Mouse (Mus musculus) cerebellum, adult (tissue): Measurements from ENCODE around the gene Tmem132b.

Experiments used
- ATAC-seq: cut with Nextera tagmentation; 2 replicates; pipeline ENCODE4 v1.9.2; 2017; ENCODE audit warnings: mild to moderate bottlenecking, moderate library complexity, mixed read lengths; ENCODE audit not compliant: insufficient number of reproducible peaks, low FRiP score, low TSS enrichment

Gene Tmem132b

GRCm38 (mm10) chr5:125649982-125650381 lies 118.4 kb downstream of the Tmem132b start:
- no peak for ATAC-seq

- ATAC-seq, result no peak
These were observed 126.5 kb downstream of the Tmem132b start for GRCm38 (mm10) chr5:125658101-125658500.

DNA sequence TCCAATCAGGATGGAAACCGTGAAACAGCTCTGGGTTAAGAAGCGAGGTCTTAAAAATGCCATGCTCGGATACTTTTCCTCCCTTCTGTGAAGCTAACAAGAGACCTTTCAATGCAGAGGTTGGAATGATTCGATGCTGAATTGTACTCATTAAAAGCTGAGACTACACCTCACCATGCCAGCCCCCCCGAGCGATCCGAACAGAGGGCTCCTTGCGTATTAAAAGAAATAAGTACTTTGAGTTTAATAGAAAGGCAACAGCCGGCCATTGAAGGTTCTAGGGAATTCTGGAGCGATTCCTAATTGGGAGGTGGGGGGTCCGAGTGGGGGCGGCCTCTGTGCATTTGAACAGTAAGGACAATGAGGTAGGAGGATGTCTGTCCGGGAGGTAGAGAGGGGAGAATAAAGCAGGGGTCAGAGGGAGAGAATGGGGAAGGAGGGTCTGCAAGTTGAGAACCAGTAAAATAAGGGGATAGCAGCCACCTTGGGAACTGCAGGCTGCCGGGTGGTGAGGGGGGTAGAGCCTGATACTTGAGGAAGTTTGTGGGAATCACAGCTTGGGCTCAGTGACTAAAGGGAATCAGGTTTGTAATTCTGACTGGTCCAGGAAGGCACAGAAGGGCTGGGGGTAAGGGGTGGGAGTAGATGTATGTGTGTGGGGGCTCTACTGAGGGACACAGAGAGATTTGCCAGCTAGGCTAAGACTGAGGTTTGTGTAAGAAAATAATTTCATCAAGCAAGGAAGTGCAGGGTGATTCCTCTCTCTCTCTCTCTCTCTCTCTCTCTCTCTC lies 127.6 kb downstream of the Tmem132b start:
- no peak for ATAC-seq

GRCm38 (mm10) chr5:125675623-125676022 lies 144.0 kb downstream of the Tmem132b start:
- ATAC-seq, result no peak; the same call in 1 of the 2 replicates

GRCm38 (mm10) chr5:125676025-125676623 lies 144.6 kb downstream of the Tmem132b start:
- ATAC-seq, result no peak

GRCm38 (mm10) chr5:125680889-125681288 lies 149.3 kb downstream of the Tmem132b start:
- no peak for ATAC-seq

DNA sequence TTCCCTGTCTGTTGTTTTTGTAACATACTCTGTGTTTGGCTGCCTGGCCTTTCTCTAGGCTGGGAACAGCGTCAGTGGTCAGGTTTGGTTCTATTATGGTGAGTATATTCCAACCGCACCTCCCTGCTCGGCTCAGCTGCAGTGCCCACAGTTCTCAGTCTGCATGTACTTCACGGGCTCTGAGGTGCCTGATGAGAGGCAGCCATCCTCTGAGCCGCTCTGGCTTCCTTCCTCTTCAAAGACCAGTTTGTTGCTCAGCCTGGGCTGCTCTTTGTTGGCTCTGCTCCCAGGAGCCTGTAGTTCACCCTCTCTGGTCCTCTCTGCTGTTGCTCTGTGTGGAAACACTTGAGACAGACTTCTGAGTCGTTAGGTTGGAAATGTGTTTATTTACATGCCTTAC lies 151.9 kb downstream of the Tmem132b start:
- ATAC-seq, result no peak

- ATAC-seq, result no peak
These were observed 154.2 kb downstream of the Tmem132b start for GRCm38 (mm10) chr5:125685681-125686331.

GRCm38 (mm10) chr5:125692538-125692937 lies 161.0 kb downstream of the Tmem132b start:
- ATAC-seq, result no peak

DNA sequence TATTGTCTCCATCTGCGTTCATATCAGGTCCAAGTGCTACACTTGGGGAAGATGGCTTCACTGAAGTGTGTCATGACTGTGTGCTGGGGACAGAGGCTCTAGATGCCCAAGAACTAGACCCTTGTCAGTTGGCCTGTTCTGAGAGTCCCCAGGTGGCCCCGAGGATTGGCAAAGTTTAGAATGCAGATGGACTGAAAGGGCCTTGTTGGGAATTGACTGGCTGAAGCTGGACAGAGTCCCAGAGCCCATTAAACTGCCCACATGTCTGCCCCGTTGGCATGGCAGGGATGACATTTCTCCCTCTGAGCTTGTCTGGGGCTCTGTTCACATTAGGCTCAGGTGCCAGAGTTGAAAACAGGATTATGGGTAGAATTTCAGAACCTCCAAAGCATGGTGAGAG lies 167.8 kb downstream of the Tmem132b start:
- no peak for ATAC-seq

GRCm38 (mm10) chr5:125700234-125700633 lies 168.7 kb downstream of the Tmem132b start:
- no peak for ATAC-seq

- no peak for ATAC-seq
These were observed 173.8 kb downstream of the Tmem132b start for GRCm38 (mm10) chr5:125705379-125705778.

DNA sequence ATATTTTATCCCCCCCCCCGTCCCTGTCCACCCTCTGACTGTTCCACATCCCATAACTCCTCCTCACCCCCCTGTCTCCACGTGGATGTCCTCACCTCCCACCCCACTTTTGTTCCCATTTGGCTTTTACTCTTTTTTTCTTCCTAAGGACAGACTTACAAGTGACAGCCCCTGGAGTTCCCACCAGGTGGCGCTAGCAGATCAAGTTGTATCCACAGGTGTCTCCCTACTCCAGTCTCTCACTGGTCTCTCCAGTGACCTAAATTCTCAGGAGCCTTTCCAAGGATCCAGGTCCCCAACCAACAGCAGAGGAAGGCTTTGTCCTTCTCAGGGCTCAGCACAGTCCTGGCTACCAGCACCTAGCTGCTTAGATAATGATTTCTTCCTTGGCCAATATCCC lies 177.6 kb downstream of the Tmem132b start:
- no peak for ATAC-seq

GRCm38 (mm10) chr5:125726815-125727214 lies 195.2 kb downstream of the Tmem132b start:
- ATAC-seq, result no peak

DNA sequence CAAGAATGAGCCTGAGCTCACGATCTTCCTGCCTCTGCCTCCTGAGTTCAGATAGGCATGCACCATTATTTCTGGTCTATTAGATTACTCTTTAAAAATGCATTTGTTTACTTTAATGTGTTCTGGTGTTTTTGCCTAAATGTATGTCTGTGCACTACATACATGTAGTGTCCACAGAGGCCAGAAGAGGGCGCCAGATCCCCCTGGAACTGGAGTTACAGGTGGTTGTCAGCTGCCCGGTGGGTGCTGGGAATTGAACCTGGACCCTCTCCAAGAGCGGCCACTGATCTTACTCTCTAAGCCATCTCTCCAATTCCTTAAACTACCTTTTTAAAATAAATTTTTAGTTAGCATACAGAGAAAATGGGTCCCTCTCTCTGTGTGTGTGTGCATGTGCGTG lies 195.9 kb downstream of the Tmem132b start:
- ATAC-seq, result no peak

DNA sequence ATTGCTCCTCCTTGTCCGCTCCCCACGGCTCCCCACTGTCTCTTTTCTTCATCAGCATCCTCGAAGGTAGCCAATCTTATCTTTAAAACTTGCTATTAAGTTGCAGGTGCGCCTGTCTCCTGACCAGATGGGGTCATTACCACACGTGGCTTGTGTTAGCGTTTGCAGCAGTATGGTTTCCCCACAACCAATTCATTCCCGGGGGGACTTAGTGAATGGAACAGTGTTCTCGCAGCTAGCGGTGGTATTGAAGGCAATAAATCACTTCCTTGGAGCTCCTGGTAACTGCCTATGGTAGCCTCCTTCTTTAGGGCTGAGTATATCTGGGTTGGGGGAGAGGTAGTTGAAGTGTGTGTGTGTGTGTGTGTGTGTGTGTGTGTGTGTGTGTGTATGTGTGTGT lies 196.4 kb downstream of the Tmem132b start:
- no peak for ATAC-seq

DNA sequence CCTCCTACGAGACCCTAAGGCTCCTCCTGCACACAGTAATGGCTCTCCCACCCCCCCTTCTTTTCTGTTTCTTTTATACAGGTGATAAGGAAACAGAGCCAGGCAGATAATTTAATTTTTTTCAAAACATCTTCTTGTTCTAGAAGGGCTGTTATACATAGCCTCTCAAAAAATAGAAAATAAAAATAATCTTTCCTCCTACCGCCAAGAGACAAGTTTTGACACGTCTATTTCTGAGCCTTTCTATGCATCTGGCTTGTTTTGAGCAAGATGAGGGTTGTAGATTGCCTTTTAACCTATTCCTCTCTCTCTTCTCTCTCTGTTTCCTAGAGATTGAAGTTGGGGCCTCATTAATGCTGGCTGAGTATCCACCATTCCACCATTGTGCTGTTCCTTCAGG lies 196.9 kb downstream of the Tmem132b start:
- ATAC-seq, result no peak

- no peak for ATAC-seq
These were observed 202.2 kb downstream of the Tmem132b start for GRCm38 (mm10) chr5:125733806-125734205.

DNA sequence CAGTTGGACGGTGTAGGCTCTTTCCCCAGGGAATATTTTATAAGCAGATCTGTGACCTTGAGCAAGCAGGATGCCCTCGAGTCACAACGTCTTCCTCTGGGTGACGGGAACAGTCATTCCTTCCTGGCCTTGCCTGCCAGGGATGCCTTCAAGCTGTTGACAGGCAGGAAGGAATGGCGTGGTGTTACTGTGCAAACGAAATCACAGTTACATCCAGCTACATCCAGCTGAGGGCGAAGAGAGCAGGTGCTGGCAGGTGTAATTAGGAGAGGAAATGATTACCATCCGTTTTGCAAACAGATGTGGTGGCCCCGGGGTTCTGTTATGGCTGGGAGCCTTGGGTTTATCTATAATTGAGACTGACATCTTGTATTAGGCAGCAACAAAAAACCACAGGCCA lies 205.5 kb downstream of the Tmem132b start:
- ATAC-seq, result no peak

GRCm38 (mm10) chr5:125743503-125743902 lies 211.9 kb downstream of the Tmem132b start:
- no peak for ATAC-seq

DNA sequence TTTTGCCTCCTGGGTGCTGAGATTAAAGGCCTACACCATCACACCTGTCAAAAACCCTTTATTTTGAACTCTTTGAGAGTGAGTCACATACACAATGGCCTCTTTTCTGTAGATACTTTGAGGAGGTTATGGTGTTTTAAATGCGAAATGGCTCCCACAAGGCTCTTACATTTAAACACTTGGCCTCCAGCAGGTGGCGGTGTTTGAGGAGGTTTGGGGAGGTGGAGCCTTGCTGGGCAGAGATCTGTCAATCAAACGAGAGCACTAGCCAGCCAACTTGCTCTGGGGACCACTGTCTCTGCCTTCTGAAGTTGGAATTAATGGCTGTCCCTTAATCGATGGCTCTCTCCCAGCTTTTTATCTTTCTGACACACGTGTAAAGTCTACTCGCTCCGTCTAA lies 214.2 kb downstream of the Tmem132b start:
- no peak for ATAC-seq

DNA sequence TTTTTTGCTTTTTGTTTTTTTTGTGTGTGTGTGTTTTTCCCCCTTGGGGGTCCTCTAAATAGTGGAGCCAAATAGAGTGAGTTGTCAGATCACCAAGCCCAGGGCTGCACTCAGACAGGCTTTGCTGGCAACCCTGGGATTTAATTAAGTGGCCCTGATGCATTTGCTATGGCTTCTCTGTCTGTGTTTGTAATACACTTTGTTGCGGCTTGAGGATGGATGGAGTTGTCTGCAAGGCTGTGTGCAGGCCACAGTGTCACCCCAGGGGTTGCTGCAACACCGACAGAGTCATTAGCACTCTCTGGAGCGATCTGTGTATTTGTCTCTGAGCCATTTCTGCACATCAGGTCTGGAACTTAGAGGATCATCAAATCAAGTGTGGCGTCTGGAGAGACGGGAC lies 219.9 kb downstream of the Tmem132b start:
- no peak for ATAC-seq
